Mouse (Mus musculus): Measurements from ENCODE around the gene 4930558K02Rik.

DNA sequence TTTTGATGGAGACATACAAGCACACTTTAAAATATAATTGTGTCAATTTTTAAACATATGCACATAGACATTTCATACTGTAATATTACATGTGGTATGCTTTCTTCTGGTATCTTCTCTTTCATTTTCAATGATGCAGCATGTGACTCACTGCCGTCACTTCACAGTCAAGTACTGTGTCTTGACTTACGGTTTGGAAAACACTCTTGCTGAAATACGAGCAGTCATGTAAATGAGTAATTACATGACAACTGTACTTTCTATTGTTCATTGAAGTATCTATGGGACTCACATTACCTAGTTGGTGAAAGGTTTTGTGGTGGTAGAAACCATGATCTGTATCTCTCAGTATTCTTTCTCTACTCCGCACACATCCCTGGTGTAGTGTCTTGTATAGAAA, 72.3 kb downstream of the 4930558K02Rik start:
- TF ChIP-seq CTCF (IDR thresholded peaks at IDR 0.05; ENCODE audit: low read depth) (no peak), EP300 (IDR thresholded peaks at IDR 0.05; ENCODE audit: low read depth) (no peak)

Data from liver, postnatal 0 days (tissue).